8 mouse cellular contexts compared by ENCODE assay signal in the genomic region with DNA sequence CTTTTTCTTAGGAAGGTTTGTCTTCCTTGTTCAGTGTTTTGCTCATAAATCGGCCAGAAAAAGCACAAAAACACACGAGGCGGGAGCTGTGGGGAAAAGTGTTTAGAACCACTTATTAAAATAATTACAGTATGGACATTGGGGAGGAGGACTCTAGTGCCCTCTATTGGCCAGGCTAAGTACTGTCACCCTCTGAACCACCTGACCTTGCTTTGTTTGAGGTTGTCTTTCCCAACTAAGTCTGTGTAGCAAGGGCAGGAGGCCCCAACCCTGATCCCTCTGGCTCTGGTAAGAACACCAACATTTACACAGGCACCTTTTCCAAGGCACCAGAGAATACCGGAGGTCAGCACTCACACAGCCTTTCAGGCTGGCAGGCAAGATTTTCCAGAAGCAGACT. TPM values are rescaled to one million over a fixed set of nuclear protein-coding genes. Genes with fewer than 3 reads are reported as not detected.
DNase-seq lines count a peak whose midpoint lies in the region.

No protein-coding gene starts in this region.

- DNase-seq in adrenal gland, adult (ENCODE audit: inconsistent age in 2 of 2, low spot score in 1 of 2) = peak; percentile 37 to 80
- DNase-seq in adrenal gland, adult 8-10 months = no peak
- peak; percentile 15 for DNase-seq in ovary, postnatal 14 days (ENCODE audit: low spot score)
- DNase-seq in ovary, postnatal 10 days (ENCODE audit: low spot score) = no peak
- DNase-seq in cerebellum, postnatal 36 days = peak; percentile 25 to 33
- peak; percentile 32 to 51 for DNase-seq in kidney, postnatal 4 days
- DNase-seq in natural killer cell, adult 2 months (ENCODE audit: low spot score in 2 of 2) = peak; percentile 43 to 58
- DNase-seq in layer of hippocampus, adult 9-11 months = no peak

RNA-seq across cellular contexts. Expression of gene Cmtm8, which starts 28.6 kb away (rescaled TPM):
- total RNA-seq in adrenal gland, adult 8-10 months (2022) = 1 to 10 TPM; 4.0 to 9.9 (median 7.0) TPM

RNA-seq across cellular contexts. Expression of gene Cmtm7, which starts 33.7 kb away (rescaled TPM):
- 10 to 100 TPM; 29.9 to 46.1 (median 34.1) TPM for total RNA-seq in adrenal gland, adult 8-10 months (2022)

Comparison
In these comparisons a context has a peak if more than half of its experiments do, and no peak if none do; other contexts are left out.
1. DNase-seq: peak in adrenal gland, adult (2 of 2), ovary, postnatal 14 days (single experiment), cerebellum, postnatal 36 days (2 of 2), kidney, postnatal 4 days (2 of 2) and natural killer cell, adult 2 months (2 of 2); none in adrenal gland, adult 8-10 months (single experiment), ovary, postnatal 10 days (single experiment) and layer of hippocampus, adult 9-11 months (single experiment).